Mouse (Mus musculus) c-Kit-positive CD71-negative TER-119-negative erythroid progenitor cells, embryonic 14.5 days (primary cell): Measurements from ENCODE around the gene Rab40c.

Experiments
- DNase-seq: peaks from one replicate; pipeline ENCODE4 v3.0.0-alpha.2; 2013; ENCODE audit warnings: low read depth

The Rab40c gene

DNA sequence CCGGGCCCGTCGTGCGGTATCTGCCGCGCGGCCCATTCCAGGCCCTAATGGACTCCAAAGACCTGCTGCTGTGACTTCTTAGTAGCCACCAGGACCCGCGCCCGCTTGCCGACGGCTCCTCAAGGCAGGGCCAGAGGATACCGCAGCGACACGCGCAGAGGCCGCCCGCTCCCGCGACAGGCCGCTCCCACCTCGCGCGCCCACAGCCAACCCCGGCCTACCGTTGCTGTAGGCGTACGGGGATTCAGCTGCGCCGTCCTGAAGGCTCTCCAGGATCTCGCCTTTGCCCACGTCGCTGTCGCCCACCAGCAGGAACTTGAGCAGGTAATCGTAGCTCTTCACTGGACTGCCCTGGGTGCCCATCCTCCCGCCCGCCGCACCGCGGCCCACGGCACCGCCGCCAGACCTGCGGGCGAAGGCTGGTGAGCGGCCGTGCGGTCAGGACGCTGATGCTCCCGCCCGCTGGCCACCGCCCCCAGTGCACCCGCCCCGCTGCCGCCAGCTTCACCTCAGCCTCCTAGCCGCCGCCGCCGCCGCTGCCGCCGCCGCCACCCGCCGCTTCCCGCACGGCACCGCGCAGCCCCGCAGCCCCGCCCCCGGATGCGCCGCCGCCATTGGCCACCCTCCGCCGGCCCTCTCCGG is at the start of gene Rab40c:
Gene Rab40c, minus strand, starts transcription at position 584 of the 642 bp plus-strand sequence.
- no peak for DNase-seq

GRCm38 (mm10) chr17:25968176-25968575 is 48.6 kb upstream of the Rab40c start:
- DNase-seq, result no peak

GRCm38 (mm10) chr17:25967652-25968051 is 48.1 kb upstream of the Rab40c start:
- DNase-seq, result no peak

DNA sequence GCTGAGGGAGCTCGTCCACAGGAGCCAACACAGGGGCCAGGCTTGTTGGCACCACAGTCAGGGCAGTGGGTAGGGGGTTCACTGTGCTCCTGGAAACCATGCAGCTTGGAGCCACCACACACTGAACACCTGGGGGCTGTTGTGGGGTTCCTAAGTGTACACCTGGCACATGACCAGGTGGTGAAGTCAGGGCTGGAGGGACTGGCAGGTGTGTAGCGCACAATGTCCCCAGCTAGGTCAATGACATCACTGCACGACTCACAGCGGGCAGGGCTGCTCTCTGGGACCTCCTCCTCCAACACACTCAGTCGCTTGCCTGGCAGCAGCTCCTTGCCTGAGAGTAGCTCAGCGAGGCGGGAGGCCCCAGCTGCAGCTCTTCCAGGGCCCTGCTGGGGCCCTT is 44.7 kb upstream of the Rab40c start:
- no peak for DNase-seq

DNA sequence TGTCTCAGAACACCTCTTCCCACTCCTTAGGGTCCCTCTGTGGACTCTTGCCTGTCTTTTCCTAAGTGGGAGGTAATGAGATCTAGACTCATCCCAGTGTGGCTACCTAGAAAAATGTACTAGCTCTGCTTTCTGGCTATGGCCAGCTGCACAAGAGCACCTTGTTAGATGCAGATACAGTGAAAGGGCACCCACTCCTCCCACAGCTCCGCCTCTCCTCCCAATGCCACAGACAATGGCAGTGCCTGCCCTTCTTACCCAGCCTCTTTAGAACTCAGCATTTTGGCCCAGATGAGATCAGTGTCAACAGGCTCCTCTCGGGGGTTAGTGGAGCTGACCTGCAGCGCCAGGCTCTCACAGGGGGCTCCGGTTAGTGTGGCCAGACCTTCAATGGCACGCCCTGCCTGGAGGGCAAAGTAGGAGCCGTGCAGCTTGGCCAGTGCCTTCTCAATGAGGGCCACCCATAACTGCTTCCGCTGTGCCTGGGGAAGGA is 42.9 kb upstream of the Rab40c start:
- DNase-seq, result no peak

DNA sequence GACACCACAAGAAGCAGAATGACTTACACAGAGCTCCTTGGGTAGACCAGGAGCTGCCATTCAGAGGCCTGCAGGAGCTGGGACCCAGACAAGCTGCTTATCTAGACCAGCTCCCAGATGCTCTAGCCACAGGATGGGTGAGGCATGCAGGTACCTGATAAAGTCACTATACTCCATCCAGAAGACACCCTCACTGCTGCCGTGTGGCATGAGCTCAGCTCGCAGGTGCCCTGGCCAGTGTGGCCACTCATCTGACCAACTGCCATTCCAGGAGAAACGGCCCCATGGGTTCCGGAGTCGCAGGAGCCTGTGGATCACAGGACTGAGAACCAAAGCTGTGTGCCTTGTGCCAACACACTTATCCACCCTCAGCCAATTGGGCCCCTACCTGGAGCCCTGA is 42.0 kb upstream of the Rab40c start:
- DNase-seq, result no peak

DNA sequence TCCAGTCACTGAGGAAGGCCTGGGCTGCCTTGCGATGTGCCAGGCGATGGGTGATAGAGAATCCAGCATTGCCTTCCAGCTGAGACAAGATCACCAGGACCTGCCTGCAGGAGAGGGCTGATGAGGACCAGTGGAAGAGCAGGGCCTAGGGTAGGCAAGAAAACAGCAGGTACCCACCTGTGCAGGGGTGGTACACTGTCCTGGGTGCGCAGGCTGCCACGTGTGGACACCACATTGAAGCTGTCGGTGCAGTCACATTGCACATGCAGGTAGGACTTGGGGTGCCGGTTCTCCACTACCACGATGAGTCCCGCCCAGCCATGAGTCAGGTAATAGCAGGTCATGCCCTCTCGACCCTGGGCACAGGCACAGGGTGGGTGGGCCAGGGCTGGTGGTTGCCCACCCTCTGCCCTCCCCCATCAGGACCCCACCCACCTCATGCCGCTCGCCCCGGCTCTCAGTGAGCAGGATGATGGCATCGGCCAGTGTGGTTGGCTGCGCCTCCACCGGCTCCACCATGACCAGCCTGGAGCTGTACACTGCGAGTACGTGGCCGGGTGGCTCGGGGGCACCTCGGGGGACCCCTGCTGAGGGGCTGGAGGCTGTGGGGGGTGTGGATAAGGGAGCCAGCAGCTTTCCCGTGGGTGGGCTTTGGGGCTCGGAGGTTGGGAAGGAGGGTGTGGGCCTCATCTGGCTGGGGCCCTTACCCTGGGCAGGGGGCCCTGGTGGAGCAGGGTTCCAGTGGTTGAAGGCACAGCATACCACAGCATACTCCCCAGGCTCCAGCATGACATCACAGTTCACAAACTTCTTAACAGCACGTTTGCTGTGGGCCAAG is 40.3 kb upstream of the Rab40c start:
- no peak for DNase-seq

DNA sequence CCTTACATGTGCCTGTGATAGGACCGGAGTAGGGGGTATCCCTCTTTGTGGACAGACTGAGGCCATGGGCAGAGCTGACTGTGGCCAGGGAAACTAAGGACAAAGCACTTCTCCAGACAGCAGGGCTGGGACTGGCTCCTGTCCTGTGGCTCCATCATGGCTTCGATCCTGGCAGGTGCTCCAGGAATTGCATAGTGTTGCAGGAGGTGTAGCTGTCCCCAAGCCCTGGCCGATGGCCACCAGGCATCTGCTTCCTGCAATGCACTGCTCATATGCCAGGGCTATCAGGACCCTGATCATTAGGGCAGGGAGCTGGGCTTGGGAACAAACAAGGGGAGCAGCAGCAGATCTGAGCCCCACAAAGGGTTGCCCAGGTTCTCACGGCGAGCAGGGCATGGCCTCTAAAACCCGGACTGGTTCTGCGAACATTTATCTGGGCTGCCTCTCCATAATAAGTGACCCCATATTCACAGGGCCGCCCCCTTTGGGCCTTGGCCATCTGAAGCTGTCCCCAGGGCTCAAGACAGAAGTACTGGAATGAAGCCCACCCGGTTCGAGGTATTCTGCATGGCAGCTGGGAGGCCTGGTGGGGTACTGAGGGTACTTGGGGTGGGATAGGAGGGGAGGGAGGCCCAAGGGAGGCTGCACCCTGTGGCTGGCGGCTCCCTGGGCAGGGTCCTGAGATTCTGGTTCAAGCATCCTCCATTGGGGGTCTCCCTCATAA is 39.4 kb upstream of the Rab40c start:
- no peak for DNase-seq

DNA sequence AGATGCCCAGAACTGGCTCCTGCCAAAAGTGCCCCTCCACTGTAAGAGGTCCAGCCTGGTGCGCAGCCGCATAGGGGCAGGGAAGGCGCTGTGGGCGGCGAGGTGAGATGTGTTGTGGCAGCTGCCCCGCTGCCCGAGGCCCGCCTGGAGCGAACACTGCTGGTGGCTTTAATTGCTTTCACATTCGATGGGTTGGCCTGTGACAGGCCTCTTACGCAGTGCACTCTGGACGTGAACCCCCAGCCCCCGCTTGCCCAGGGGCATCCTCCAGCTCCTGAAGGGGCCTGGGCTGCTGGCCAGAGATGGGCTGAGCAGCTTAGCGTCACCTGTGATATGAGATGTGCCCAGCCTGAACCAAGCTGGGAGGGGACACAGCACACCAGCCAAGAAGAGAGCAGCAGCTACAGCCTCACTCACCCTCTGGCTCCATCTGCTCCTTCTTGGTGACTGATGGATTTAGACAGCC is 38.1 kb upstream of the Rab40c start:
- no peak for DNase-seq

DNA sequence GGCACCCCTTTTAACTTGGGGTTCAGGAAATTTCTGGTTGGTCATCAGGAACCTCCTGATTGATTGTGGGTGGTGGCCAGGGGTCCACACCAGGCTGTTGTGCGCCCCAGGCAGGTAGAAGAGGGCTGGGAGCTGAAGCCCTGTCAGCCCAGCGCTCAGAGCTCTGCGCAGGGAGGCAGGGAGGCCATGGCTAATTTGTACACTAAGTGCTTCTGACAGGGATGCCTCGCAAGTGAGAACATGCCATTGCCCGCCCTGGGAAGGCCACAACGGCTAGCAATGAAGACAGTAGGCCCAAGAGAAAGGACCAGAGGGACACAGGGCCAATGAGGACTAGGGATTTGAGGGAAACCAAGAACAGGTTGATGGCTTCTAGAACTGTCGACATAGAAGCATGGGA is 37.1 kb upstream of the Rab40c start:
- no peak for DNase-seq

DNA sequence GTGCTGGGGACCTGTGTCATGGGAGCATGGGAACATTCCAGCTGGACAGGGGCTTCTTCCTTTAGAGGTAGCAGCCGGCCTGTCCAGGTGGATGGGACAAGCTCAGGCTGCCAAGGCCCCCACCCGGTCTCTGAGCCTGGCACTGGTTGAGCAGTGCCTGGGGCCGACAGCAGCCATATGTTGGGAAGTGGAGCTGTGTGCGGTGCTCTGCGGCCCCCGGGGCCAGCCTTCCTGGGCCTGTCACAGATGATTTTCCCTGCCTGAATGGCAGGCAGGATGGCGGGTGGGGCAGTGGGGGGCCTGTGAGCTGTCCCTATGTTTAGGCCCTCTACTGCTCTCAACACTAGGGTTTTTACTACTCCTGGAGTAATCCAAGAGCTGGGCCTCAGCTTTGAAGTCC is 36.7 kb upstream of the Rab40c start:
- no peak for DNase-seq

DNA sequence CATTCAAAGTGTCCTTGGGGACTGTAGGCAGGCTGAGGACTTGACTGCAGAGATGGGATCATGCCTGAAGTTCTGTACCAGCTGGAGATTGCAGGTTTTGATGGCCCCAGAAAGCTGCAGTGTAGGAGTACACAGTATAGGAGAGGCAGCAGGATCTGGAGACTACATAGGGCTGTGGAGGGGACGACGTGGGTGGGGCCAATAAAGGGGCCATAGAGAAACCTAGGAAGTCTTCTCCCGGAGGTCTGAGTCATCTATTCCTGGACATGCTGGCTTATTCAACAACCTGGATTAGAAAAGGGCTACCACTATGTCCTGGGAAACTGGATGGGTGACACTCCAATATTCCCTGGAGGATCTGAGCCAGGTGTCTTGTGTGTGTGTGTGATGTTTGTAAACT is 36.2 kb upstream of the Rab40c start:
- DNase-seq, result no peak

DNA sequence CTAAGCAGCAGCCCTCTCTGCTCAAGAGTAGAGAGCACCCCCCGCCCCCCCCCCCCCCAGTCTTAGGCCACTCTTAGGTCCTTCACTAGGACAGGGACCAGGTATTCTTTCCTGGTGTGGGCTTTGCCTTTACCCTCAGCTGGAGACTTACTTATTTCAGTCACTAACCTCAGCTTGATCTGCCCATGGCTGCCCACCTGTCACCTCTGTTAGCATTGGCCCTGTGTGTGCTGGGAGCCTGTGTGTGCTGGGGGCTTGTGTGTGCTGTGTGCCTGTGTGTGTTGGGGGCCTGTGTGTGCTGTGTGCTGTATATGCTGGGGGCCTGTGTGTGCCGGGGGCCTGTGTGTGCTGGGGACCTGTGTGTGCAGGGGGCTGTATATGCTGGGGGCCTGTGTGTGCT is 35.1 kb upstream of the Rab40c start:
- DNase-seq, result no peak

DNA sequence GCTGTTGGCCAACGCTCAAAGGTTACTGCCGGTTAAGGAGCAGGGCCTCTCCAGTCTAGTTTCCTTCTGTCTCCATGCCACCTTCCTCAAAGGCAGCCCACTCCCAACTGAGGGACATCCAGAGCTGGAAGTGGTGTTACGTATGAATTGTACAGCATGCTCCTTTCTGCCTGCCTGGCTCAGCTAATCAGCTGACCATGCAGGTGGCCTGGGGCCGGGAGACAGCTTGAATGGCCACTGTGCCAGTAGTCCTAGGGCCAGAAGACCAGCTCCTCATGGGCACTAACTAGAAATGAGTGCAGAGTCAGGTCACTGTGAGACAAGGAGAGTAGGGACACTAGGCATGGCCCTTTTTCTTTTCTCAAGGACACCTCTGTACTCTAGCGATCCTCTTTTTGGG is 33.6 kb upstream of the Rab40c start:
- DNase-seq, result no peak

- DNase-seq, result no peak
Observed at GRCm38 (mm10) chr17:25951803-25952623, 32.5 kb upstream of the Rab40c start, which contains the start of gene A930017K11Rik. A930017K11Rik (minus strand) TSS chr17:25952565.

GRCm38 (mm10) chr17:25951225-25951802 is 31.8 kb upstream of the Rab40c start:
- no peak for DNase-seq

DNA sequence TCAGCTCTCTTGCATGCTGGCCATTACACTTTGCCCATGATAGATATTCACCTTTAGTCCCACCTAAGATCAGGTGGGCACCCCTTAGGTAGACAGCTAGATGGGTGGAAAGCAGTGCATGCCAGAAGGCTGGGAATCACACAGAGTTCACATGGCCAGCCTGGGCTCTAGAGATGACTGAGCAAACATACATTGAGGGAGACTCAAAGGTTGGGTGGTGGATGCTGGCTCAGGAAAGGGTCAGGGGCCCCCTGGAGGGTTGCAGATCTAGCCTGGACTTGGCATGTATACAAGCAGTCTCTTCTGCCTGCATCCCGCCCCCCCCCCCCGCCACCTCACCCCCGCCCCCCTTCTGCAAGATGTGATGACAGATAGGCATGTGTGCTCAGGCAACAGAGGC is 31.2 kb upstream of the Rab40c start:
- no peak for DNase-seq

DNA sequence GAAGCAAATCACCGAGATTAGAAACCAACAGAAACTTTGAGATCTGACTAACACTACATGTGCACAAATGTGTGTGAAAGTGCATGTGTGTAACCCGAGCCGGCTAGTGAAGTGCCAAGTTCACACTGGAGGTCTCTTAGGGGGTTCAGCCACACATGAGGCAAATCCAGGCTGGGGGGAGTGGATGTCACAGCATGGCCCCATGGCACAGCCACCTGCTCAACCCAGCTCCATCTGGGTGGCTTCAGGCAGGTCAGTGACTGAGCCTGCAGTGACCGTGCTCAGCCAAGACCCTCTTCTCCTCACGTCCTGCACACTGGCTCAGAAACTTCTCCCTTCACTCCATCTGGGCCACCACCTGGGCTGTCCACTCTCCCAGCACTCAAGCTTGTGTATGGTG is 30.5 kb upstream of the Rab40c start:
- DNase-seq, result no peak

GRCm38 (mm10) chr17:25948051-25948450 is 28.5 kb upstream of the Rab40c start:
- no peak for DNase-seq

GRCm38 (mm10) chr17:25947576-25947975 is 28.0 kb upstream of the Rab40c start:
- DNase-seq, result no peak

GRCm38 (mm10) chr17:25946891-25947290 is 27.4 kb upstream of the Rab40c start:
- DNase-seq, result no peak
